Mouse (Mus musculus) small intestine, adult 2 months (tissue): ENCODE measurements around the gene Cldn3. TPM values are rescaled to one million over a fixed set of nuclear protein-coding genes. Genes with fewer than 3 reads are reported as not detected.
"Not testable (repeated sequence)": the region's sequence is repeated elsewhere in the genome, so short reads cannot be mapped to it uniquely, and the experiment has no call there.

Source experiments
- H3K27ac ChIP-seq: fragments of 200-500 bp; 2 replicates; pipeline ENCODE4 v1.5.1; 2012; ENCODE audit warnings: low read depth, low read length, control low read depth, inconsistent platforms; ENCODE audit not compliant: insufficient read depth
- H3K27me3 ChIP-seq: fragments of 200-500 bp; 2 replicates; pipeline ENCODE4 v1.6.1; 2012; ENCODE audit warnings: mild to moderate bottlenecking, moderate library complexity, low read length, inconsistent platforms; ENCODE audit not compliant: control insufficient read depth, insufficient read depth
- H3K36me3 ChIP-seq: fragments of 200-500 bp; 2 replicates; pipeline ENCODE4 v1.6.1; 2012; ENCODE audit warnings: mild to moderate bottlenecking, low read length, control low read depth, inconsistent platforms; ENCODE audit not compliant: control insufficient read depth, insufficient read depth
- H3K4me1 ChIP-seq: fragments of 200-500 bp; 2 replicates; pipeline ENCODE4 v1.6.1; 2012; ENCODE audit warnings: low read length, inconsistent platforms, mixed read lengths; ENCODE audit not compliant: control insufficient read depth, insufficient read depth, insufficient read length
- H3K4me3 ChIP-seq: fragments of 200-500 bp; 2 replicates; pipeline ENCODE4 v1.5.1; 2012; ENCODE audit warnings: low read depth, mild to moderate bottlenecking, control low read depth, inconsistent platforms, low read length, moderate library complexity
- CTCF ChIP-seq: fragments of 200-500 bp; IDR thresholded peaks from 2 replicates; pipeline ENCODE4 v1.5.1; 2012; ENCODE audit warnings: low read depth, mild to moderate bottlenecking, control low read depth, inconsistent platforms, low read length, moderate library complexity, mixed read lengths; ENCODE audit not compliant: insufficient replicate concordance, insufficient read length; ENCODE audit errors: extremely low read depth
- POLR2A ChIP-seq: fragments of 200-500 bp; IDR thresholded peaks from 2 replicates; pipeline ENCODE4 v1.6.1; 2012; ENCODE audit warnings: low read depth, mild to moderate bottlenecking, control low read depth, inconsistent platforms, low read length, moderate library complexity
- WGBS: fragments of 180-500 bp; shearing (Covaris S2); methylation state at CpG from one replicate; pipeline ENCODE4 v1.1.7; 2018; 5-methylcytosine and 5-hydroxymethylcytosine counted together
- polyA plus RNA-seq: library from polyadenylated mRNA; depleted of rRNA; stranded (reverse); fragments of >200 nt; gene quantifications from 2 replicates; pipeline ENCODE4 v1.2.3, GENCODE M21; 2012

The Cldn3 gene
- polyA plus RNA-seq, 1 experiment: 2,448 TPM

DNA sequence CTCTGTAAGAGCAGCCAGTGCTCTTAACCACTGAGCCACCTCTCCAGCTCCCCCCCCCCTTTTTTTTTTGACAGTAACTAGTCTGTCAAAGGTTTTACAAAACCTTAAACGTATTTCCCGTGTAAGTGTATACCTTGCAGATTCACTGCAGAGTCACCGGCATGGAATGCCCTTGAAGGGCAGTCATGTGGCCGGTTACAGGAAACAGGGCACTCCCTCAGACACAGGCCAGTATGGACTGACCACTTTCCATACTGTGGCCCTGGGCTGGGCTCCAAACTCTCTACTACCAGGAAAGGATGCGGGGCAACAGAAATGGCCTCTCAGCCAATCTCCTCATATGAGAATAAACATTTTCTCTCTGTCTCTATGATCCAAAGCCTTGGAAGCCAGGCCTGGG lies 30.5 kb upstream of the Cldn3 start:
- 76% methylated on average over 5 of the region's 5 CpGs for WGBS
- Histone ChIP-seq H3K36me3 (no peaks in the 10 kb centered on the region), H3K4me3 (no peak overlapping the region)

DNA sequence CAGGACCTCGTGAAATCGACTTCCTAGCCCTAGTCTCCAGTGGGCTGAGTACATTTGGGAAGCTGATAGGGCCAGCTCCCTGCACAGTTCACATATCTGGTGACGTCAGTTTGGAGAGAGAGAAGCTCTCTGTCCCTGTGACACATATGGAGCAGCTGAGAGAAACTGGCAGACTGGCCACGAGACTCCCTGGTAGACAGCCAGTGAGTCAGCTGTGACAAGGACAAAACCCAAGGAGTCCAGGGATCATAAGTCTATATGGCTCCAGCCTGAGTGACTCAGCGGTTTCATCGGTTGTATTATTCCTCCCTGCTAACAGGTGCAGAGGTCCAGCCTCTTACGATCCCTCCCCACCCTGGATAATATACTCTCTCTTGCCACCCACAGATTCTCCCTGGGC lies 26.9 kb upstream of the Cldn3 start:
- peaks cover 6% of the 10 kb centered on the region; the same call in 1 of the 2 replicates for H3K4me1 ChIP-seq
- no peaks in the 10 kb centered on the region for H3K27me3 ChIP-seq
- peak overlapping the region; percentile 45 for H3K27ac ChIP-seq
- H3K4me3 ChIP-seq: no peak overlapping the region
- WGBS: 25% methylated on average over 7 of the region's 7 CpGs
- no peak for TF ChIP-seq POLR2A
- no peak for TF ChIP-seq CTCF
- no peaks in the 10 kb centered on the region for H3K36me3 ChIP-seq

More for the DNA sequence above, 30.5 kb upstream of the Cldn3 start:
- peaks cover 15% of the 10 kb centered on the region for H3K4me1 ChIP-seq
- no peak for TF ChIP-seq POLR2A
- TF ChIP-seq CTCF: no peak
- H3K27me3 ChIP-seq: no peaks in the 10 kb centered on the region
- no peak overlapping the region for H3K27ac ChIP-seq

GRCm38 (mm10) chr5:134960430-134960829 lies 25.6 kb upstream of the Cldn3 start:
- Histone ChIP-seq H3K27ac (no peak overlapping the region), H3K4me1 (peaks cover 6% of the 10 kb centered on the region; the same call in 1 of the 2 replicates), H3K27me3 (no peaks in the 10 kb centered on the region), H3K36me3 (no peaks in the 10 kb centered on the region), H3K4me3 (no peak overlapping the region)
- 90% methylated on average over 2 of the region's 2 CpGs for WGBS
- TF ChIP-seq CTCF (no peak), POLR2A (no peak)

DNA sequence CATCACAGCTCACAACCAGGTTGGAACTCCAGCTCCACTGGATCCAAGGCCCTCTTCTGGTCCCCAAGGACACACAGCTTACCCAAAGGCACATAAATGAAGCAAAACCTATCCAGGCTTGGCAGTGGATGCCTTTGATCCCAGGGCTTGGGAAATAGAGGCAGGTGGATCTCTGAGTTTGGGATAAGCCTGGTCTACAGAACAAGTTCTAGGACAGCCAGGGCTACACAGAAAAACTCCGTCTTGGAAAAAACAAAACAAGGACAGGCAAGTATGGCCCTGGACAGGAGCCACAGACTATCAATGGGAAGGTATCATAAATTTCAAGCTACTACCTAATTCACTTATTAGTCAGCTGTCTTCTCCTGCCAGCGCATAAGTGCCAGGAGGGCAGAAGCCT lies 24.5 kb upstream of the Cldn3 start:
- TF ChIP-seq CTCF: no peak
- no peak for TF ChIP-seq POLR2A
- 49% methylated on average over 2 of the region's 2 CpGs for WGBS
- no peak overlapping the region for H3K27ac ChIP-seq

DNA sequence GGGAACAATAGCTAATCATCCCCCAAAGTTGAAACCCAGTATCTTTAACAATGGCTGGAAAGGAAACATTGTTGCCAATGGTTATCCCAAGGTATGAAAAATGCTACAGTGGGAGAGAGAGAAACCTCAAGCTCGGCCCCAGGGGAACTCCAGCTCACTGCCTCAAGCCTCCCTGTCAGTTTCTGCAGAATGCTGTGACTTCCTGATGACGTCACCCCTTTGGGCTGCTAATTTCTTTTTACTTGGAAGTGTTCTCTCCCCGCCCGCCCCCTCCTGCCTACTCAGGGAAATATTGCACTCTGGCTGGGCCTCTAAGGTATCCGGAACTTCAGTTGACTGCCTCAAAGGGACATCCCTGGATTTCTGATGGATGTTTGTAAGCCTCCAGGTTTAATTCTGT lies 22.5 kb upstream of the Cldn3 start:
- 30% methylated on average over 5 of the region's 5 CpGs for WGBS

More for the DNA sequence above, 24.5 kb upstream of the Cldn3 start:
- H3K36me3 ChIP-seq: no peaks in the 10 kb centered on the region
- peaks cover 6% of the 10 kb centered on the region; the same call in 1 of the 2 replicates for H3K4me1 ChIP-seq
- H3K4me3 ChIP-seq: no peak overlapping the region
- no peaks in the 10 kb centered on the region for H3K27me3 ChIP-seq

GRCm38 (mm10) chr5:134964655-134965054 lies 21.4 kb upstream of the Cldn3 start:
- not testable (repeated sequence) for H3K27me3 ChIP-seq, H3K4me3 ChIP-seq, H3K36me3 ChIP-seq, H3K27ac ChIP-seq
- peaks cover 23% of the 10 kb centered on the region for H3K4me1 ChIP-seq

More for the DNA sequence above, 22.5 kb upstream of the Cldn3 start:
- peaks cover 18% of the 10 kb centered on the region; the same call in 1 of the 2 replicates for H3K4me1 ChIP-seq
- no peaks in the 10 kb centered on the region for H3K36me3 ChIP-seq
- H3K27ac ChIP-seq: no peak overlapping the region
- H3K27me3 ChIP-seq: no peaks in the 10 kb centered on the region
- no peak overlapping the region for H3K4me3 ChIP-seq
- TF ChIP-seq CTCF (no peak), POLR2A (no peak)

DNA sequence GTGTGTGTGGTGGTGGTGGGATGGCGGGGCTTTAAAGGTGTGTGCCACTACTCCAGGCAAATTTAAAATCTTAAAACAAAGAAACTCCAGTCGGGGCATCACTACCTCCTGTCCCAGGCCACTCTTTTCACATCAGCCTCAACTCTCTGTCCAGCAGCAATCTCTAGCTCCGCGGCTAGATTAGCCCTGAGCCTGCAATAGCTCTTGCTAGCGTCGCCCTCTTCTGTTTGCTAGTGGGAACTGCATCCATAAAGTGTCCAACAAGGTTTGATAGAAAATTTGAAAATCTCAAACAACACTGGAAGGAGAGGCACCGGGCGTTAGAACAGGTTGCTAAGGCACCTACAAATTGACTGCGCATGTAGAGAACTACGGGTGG lies 20.6 kb upstream of the Cldn3 start:
- Histone ChIP-seq H3K36me3 (no peaks in the 10 kb centered on the region), H3K4me3 (peak overlapping the region; percentile 57), H3K4me1 (peaks cover 26% of the 10 kb centered on the region), H3K27me3 (no peaks in the 10 kb centered on the region), H3K27ac (peak overlapping the region; percentile 82)
- WGBS: 6% methylated on average over 10 of the region's 10 CpGs
- TF ChIP-seq POLR2A: no peak
- TF ChIP-seq CTCF: peak; percentile 76; the same call in 1 of the 2 replicates
